Mouse (Mus musculus): ENCODE results near the gene Nr1h2.

The Nr1h2 gene

GRCm38 (mm10) chr7:44585606-44586005 lies 31.9 kb upstream of the Nr1h2 start:
- no peak for DNase-seq (ENCODE audit: low read depth, low spot score)

- DNase-seq (ENCODE audit: low read depth, low spot score) = no peak
Observed at GRCm38 (mm10) chr7:44584921-44585320, 31.2 kb upstream of the Nr1h2 start.

GRCm38 (mm10) chr7:44584265-44584804 lies 30.6 kb upstream of the Nr1h2 start:
- no peak for DNase-seq (ENCODE audit: low read depth, low spot score)

GRCm38 (mm10) chr7:44583146-44583545 lies 29.4 kb upstream of the Nr1h2 start:
- no peak for DNase-seq (ENCODE audit: low read depth, low spot score)

DNA sequence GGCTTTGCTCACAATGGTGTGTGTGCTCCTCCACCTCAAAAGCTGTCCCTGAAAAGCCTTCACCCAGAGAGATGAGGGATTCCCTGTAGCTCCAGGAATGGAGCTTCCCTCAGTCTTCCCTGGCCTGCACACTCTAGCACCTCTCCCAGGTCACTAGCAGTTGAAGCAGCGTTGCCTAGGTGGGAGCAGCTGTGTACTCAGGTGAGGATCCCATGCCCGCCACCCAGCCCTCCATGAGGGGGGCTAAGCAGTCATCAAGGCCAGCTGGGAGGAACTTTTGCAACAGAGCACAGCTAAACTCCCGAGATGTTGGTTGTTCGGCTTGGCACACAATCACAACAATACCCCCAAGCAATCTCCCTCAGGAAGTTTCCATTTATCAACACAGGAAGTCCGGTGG lies 29.0 kb upstream of the Nr1h2 start:
- DNase-seq (ENCODE audit: low read depth, low spot score) = no peak

DNA sequence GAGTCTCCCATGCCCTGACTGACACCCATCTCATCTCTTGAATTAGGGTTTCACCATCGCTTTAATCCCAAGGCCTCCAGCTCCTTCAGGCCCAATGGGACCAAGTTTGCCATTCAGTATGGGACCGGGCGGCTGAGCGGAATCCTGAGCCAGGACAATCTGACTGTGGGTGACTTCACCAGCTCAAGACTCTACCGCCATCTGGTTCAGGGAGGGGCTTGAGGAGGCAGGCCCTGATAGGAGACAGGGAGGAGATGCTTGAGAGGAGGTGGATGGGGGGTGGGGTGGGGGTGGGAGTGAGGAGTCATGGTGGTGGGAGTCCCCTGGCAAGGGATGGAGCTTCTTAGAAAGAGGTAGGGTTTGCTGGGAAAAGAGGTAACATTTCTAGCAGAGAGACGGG lies 27.9 kb upstream of the Nr1h2 start:
- no peak for DNase-seq (ENCODE audit: low read depth, low spot score)

- DNase-seq (ENCODE audit: low read depth, low spot score) = no peak
Observed at GRCm38 (mm10) chr7:44576333-44576844, 22.6 kb upstream of the Nr1h2 start.

DNA sequence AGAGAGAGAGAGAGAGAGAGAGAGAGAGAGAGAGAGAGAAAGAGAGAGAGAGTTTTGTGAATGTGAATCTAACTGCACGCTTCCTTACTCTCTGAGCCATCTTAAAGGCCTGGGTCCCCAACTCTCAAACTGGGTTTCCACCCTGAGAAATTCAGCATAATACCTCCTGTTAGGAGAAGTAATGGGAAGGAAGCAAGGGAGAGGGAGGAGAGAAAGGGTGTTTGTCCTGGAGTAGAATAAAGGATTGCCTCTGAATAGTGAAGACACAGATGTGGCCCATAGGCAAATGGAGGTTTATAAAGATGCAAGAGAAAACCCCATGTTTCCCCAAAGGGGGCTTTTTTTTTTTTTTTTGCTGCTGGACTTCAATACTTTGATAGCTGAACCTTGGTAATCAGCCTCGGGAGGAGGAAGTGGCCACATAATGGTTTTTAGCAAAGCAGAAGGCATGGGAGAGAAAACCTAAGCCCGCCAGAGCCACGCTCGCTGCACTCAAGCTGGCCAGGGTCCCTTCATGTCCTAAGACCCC lies 19.3 kb upstream of the Nr1h2 start:
- peak; percentile 78 for DNase-seq (ENCODE audit: low read depth, low spot score)

DNA sequence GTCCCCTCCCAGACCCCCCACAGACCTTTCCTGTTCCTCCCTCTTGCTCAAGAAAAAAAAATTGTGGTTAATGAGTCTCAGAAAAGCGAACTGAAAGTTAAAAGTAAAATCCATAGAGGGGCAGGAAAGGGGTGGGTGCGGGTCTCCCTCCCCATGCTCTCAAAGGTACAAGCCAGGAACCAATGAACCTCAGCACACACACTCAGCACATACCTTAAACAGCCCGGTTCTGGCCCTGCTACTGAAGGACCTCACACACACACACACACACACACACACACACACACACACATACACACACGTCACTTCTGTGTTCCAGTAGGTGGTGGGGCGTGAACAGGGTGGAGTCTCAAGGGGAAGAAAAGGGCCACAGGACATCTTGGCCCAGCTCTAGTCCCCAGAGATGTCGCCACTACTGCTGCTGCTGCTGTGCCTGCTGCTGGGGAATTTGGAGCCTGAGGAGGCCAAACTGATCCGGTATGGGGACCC lies 18.5 kb upstream of the Nr1h2 start, which contains the start of gene Napsa:
Gene Napsa (plus strand): TSS at position 168 of the 489 bp plus-strand sequence.
- peak; percentile 94 for DNase-seq (ENCODE audit: low read depth, low spot score)

GRCm38 (mm10) chr7:44571811-44572210 lies 18.1 kb upstream of the Nr1h2 start:
- DNase-seq (ENCODE audit: low read depth, low spot score) = no peak

DNA sequence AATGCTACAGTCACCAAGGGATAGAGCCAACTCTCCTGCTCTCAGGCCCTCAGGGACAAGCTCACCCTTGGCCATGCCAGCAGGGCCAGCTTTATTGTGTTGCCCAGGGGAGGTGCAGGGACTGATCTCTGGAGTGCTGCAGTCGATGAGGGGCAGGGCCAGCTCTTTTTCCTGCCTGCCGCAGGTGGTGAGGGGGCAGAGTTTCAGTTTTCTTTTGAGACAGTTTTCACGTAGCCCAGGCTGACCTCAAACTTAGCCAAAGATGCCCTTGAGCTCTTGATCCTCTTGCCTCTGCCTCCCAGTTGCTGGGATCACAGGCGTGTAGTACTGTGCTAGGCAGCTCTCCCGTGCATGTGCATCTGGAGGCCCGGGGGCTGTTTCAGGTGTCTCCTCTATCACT lies 17.2 kb upstream of the Nr1h2 start:
- peak; percentile 80 for DNase-seq (ENCODE audit: low read depth, low spot score)

DNA sequence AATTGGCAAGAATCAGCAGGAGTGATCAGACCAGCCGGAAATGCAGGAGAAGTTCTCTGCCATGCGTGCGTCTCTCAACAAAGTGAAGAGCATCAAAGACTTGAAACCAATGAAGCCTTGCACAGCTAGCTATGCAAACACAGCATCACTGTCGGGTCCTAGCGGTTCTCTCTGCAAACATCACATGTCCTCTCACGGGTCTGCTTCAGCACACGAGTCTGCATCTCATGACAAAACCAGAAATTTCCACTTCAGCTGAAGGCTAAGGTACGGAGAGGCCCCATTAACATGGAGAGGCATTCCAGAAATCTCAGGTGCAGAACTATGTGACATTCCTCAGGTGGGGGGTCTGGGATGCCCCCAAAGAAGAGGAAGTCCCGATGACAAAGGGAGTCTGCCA lies 15.1 kb upstream of the Nr1h2 start:
- no peak for DNase-seq (ENCODE audit: low read depth, low spot score)

DNA sequence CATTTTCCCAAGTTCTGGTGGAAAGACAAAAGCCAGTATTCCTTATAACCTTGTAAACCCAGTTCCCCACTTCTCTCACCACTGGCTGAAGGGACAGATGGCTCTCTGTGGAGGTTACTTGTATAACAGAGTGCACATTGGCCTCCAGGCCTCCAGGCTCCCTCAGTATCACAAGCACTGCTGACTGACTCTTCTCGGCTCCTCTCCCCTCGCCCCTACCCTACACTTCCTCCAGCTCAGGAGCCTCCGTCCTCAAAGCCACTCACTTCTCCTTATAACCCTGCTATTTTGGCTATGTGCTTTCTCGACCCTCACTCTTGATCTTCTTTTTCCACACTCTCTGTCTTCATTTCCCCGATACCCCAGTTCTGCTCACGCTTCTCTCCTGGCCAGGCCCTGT lies 11.7 kb upstream of the Nr1h2 start:
- DNase-seq (ENCODE audit: low read depth, low spot score) = peak; percentile 40

DNA sequence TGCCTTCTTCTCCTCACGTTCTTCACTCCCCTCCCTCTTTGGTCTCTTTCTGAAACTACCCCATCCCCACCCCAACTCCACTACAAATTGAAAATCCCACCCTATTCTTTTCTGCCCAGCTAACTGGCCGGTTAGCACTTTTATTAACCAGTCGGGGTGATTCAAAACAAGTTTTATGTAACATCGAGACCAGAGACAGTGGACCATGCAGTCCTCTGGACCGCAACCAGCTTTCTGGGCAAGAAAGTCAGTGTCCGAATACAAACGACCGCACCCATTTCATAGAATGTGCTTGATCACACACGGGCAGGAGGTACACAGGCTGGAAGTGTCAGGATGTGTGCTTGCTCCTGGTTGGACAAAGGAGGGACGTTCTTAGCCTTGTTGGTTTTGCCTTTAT lies 10.7 kb upstream of the Nr1h2 start:
- DNase-seq (ENCODE audit: low read depth, low spot score) = no peak

GRCm38 (mm10) chr7:44563284-44563683 lies 9.5 kb upstream of the Nr1h2 start:
- DNase-seq (ENCODE audit: low read depth, low spot score) = no peak

DNA sequence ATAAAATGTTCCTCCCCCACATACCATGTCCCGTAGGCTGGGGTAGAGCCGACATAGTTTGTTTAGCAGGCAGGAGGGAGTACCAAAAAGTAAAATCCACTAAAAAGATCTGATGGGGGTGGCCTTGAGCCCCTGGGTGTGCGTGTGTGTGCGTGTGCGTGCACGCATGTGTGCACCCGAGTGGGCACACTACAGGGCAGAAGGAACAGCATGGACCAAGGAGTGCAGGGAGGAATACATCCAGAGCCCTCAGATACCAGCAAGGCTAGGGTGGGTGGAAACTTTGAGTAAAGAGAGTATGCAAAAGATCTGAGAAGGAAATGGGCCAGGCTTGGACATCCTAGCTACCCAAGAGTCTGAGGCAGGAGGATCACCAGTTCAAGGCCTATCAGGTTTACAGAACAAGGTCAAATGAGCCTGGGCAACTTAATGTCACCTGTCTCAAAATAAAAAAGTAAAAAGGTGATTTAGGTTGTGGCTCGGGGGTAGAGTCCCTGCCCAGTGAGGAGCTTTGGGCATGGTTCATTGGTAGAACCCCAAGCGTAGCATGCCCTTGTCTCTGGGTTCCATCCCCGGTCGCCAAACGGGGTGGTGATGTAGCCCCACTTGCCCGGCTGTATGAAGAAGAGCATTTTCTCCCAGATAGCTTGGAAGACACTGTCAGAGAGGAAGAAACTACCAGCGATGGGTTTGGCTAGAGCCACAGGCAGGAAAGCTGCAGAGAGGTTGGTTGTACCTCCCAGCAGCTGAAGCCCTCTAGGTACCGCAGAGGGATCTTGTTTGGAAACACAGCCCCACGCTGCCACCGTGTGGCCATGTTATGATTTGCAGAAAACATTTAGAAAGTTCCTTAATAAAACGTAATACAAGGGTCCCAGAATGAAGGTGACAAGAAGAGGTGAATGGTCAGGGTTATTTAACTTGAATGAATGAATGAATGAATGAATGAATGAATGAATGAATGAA lies 7.0 kb upstream of the Nr1h2 start:
- peak; percentile 88 for DNase-seq (ENCODE audit: low read depth, low spot score)

GRCm38 (mm10) chr7:44557629-44558028 lies 3.9 kb upstream of the Nr1h2 start:
- no peak for DNase-seq (ENCODE audit: low read depth, low spot score)

GRCm38 (mm10) chr7:44553196-44553764 lies 471 bp downstream of the Nr1h2 start:
- DNase-seq (ENCODE audit: low read depth, low spot score) = peak; percentile 96

GRCm38 (mm10) chr7:44552141-44552908 lies 1.4 kb downstream of the Nr1h2 start:
- DNase-seq (ENCODE audit: low read depth, low spot score) = no peak

DNA sequence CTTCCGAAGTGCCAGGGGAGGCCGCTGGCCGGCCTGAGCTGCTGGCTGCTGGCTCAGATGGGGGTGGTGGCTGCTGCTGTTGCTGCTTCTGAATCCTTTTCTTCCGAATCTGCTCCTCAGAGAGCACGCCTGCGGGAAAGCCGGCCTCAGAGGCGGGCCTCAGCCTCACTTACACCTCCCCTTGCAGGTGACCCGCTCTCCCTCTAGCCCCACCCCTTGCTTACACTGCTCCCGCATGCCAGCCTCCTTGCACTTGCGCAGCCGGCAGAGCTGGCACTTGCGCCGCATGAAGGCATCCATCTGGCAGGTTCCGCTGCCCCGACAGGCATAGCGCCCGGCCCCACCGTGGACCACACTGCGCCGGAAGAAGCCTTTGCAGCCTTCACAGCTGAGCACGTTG lies 2.0 kb downstream of the Nr1h2 start:
- no peak for DNase-seq (ENCODE audit: low read depth, low spot score)

GRCm38 (mm10) chr7:44551301-44551700 lies 2.5 kb downstream of the Nr1h2 start:
- no peak for DNase-seq (ENCODE audit: low read depth, low spot score)

GRCm38 (mm10) chr7:44550409-44550678 lies 3.4 kb downstream of the Nr1h2 start:
- no peak for DNase-seq (ENCODE audit: low read depth, low spot score)
